Mouse (Mus musculus) left cerebral cortex, postnatal 4 days (tissue): Measurements from ENCODE around the gene Xpa. TPM values are rescaled to one million over a fixed set of nuclear protein-coding genes. Genes with fewer than 3 reads are reported as not detected.
"Not testable (repeated sequence)": the region's sequence is repeated elsewhere in the genome, so short reads cannot be mapped to it uniquely, and the experiment has no call there.

Experiments used
- DNase-seq: peaks from one replicate; pipeline ENCODE4 v3.0.0-alpha.2; 2022
- intact Hi-C: fragments of 180-260 bp; cut with DNase I; formaldehyde crosslinking; loops from one replicate; pipeline ENCODE4 v1.15.1; 2025
- total RNA-seq, 2 experiments: library from RNA; stranded (reverse); gene quantifications; 2 replicates each; pipeline ENCODE4 v1.2.3; 2021

Xpa gene
- 10 to 100 TPM; 19.3 to 23.6 TPM for total RNA-seq

DNA sequence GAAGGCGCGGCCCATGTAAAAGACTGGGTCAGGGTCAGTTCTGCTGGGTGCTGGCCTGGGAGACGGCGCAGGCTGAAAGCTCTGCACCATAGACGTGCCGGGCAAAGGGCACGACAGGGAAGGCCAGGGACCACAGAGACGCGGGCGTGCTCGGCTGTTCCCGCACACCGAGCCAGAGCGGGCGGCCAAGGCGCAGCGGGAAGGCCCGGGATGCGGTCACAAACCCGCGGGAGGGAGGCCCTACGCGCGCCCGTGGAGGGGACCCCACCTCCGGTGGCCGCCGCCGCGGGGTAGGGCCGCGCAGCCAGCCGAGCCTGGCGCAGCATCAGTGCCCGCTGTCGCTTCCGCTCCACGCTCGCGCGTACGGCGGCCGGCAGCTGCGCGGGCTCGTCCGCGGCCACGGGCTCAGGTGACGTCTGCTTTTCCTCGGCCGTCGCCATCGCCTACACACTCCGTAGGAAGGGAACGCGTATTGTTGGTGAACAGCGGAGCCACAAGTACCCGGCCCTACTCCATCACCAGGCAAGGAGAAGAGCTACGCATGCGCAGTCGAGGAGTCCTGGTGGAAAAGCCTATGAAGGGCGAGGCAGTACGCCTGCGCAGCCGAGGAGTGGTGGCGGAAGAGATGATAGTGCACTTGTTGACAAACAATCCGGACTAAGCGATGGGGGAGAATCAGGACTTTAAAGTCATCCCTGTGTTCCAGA lies at the start of gene Xpa:
Gene Xpa, minus strand, starts transcription at position 531 of the 707 bp plus-strand sequence.
- DNase-seq: peak; percentile 98
- intact Hi-C loops: no loop called here

GRCm38 (mm10) chr4:46235871-46236270 lies 39.8 kb upstream of the Xpa start:
- intact Hi-C loops: no loop called here
- DNase-seq: peak; percentile 8

DNA sequence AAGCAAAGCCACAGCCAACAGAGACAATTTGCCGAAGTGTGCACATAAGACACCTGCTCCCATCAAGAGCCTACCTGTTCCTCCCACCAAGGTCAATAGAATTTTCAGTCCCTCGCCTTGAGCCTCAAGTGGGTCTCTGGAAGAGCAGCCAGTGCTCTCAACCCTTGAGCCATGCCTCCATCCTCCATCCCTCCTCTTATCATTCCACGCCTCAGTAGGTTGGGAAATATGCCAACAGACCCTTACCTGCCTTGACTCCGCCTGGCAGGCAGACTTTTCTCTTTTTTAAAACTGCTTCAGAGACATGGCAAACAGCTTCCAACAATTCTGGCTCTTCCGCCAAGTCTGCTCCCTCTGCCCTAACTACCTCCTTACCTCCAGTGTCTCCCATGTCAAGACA lies 38.6 kb upstream of the Xpa start:
- intact Hi-C loops: no loop called here
- no peak for DNase-seq

DNA sequence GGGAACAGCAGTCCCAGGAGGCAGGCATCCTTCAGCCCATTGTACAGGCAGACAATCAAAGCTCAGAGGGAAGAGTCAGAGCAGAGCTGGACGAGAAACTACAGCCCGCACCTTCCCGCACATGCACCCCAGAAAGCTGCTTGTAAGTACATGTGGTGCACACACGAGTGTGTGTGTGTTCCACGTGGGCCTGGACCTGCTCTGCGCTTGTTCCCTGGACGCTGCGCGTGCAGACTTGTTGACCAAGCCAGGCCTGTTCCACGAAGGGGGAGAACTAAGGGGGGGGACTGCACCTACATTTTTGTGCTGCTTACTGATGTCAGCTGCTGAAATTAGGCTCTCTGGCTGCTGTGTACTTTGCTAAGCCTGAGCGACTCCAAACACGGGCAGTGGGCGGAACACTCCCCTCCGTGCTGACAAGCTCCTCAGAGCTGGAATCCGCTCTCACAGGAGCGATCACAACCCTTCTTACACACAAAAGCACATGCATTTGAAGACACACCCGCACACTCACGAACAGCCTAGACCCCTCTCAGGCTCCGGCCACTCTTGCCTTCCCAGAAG lies 30.9 kb upstream of the Xpa start:
- intact Hi-C loops: no loop called here
- no peak for DNase-seq

GRCm38 (mm10) chr4:46221090-46221489 lies 25.0 kb upstream of the Xpa start:
- intact Hi-C loops: no loop called here
- no peak for DNase-seq

GRCm38 (mm10) chr4:46202562-46203126 lies 6.5 kb upstream of the Xpa start:
- DNase-seq: peak; percentile 34
- intact Hi-C loops: loop anchor here (10.0 kb wide), 3 partner anchors 102 to 262 kb away; partner anchors contain the start of gene Foxe1

DNA sequence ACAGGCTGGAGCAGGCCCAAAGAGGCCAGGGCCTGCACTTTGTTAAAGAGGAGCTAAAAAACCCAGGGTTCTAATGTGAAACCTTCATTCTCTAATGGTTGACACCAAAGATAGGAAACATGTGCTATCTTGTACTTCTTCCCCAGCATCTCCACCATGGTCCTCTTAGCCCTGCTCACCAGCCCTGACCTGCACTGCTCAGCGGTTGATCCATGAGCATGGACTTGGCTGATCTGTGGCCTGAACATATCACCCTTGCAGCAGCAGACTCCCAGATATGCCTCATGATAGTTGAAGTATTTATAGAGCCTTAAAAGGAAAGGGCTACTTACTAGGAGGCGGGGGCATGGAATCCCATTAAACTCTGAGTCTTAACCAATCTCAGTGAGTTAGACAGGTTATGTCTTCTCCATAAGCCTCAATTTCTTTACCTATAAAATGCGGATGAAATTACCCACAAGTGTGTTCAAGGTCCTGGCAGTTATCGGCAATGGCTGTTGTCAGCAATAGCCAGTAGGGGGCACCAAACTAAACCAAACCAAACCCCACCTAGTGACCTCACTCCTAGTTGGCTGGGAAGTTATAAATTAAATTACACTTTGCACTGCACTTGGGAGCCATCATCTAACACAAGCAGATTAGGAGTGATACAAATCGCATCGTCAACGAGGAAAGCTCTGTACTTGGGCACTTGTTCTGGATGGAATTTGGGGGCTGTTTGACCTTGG lies 5.9 kb upstream of the Xpa start:
- intact Hi-C loops: loop anchor here (10.0 kb wide), 3 partner anchors 103 to 263 kb away; partner anchors contain the start of gene Foxe1
- DNase-seq: peak; percentile 67

- no peak for DNase-seq
- intact Hi-C loops: no loop called here
These were observed 2.0 kb upstream of the Xpa start for GRCm38 (mm10) chr4:46198064-46198463.

GRCm38 (mm10) chr4:46196513-46196912 lies 402 bp upstream of the Xpa start:
- peak; percentile 41 for DNase-seq
- intact Hi-C loops: no loop called here

DNA sequence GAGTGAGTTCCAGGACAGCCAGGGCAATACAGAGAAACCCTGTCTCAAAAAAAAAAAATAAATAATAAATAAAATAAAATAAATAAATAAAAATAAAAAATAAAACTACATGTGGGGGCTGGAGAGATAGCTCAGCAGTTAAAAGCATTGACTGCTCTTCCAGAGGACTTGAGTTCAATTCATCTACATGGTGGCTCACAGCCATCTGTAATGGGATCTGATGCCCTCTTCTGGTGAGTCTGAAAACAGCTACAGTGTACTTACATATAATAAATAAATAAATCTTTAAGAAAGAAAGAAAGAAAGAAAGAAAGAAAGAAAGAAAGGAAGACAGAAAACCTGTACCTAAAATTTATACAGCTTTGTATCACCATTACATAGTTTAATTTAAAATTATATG lies 4.1 kb downstream of the Xpa start:
- DNase-seq, intact Hi-C loops: not testable (repeated sequence)

DNA sequence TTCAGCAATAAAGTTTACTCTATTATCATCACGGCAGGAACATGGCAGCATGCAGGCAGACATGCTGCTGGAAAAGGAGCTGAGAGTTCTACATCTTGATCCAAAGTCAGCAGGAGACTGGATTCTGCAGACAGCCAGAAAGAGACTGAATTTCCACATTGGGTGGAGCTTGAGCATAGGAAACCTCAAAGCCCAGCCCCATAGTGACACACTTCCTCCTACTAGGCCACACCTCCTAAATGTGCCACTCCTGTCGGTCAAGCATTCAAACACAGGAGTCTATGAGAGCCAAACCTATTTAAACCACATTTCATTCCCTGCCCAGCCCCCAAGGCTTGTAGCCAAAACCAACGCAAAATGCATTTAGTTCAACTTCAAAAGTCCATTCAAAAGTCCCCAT lies 9.6 kb downstream of the Xpa start:
- intact Hi-C loops: no loop called here
- DNase-seq: no peak

GRCm38 (mm10) chr4:46185890-46186289 lies 10.2 kb downstream of the Xpa start:
- intact Hi-C loops: no loop called here
- DNase-seq: no peak

DNA sequence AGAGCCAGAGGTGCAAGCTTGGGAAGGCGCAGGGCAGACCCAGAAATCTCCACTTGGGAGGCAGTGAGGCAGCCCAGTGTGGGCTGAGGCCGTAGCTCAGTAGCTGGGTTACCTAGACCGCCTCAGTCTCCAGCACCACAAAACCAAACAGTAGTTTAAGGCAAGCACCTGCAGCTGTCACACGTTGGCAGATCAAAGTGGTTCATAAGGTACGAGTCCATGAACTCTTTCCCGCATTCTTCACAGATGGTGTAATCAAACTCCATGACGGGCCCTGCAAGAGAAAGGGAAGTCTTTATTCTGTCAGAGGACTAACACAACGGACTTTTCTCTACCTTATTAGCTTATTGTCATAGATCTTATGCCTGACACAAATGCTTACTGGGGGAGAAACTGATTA lies 10.7 kb downstream of the Xpa start:
- no peak for DNase-seq
- intact Hi-C loops: no loop called here

DNA sequence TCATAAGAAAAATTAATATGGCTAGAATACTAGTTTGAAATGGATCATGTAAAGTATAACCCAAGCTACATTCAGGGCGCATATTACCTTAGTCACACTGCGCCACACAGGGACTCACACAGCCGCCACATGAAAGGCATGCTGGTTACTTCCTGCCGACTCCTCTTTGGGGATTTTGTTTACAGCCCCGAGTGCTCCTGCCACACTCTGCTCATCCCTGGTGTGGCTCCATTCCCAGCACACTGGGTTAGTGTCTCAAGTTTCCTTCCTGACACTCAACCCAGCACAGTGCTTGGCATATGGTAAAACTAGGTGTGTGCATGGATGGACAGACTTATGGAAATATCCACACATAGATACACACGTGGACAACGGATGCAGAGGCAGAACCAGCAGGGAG lies 13.9 kb downstream of the Xpa start:
- intact Hi-C loops: no loop called here
- DNase-seq: no peak

- intact Hi-C loops: no loop called here
- DNase-seq: no peak
These were observed 14.9 kb downstream of the Xpa start for GRCm38 (mm10) chr4:46181168-46181567.

GRCm38 (mm10) chr4:46177496-46177895 lies 18.6 kb downstream of the Xpa start:
- no peak for DNase-seq
- intact Hi-C loops: no loop called here

- intact Hi-C loops: no loop called here
- DNase-seq: no peak
These were observed 19.1 kb downstream of the Xpa start for GRCm38 (mm10) chr4:46177018-46177417.

- DNase-seq: no peak
- intact Hi-C loops: no loop called here
These were observed 19.8 kb downstream of the Xpa start for GRCm38 (mm10) chr4:46176313-46176712.

DNA sequence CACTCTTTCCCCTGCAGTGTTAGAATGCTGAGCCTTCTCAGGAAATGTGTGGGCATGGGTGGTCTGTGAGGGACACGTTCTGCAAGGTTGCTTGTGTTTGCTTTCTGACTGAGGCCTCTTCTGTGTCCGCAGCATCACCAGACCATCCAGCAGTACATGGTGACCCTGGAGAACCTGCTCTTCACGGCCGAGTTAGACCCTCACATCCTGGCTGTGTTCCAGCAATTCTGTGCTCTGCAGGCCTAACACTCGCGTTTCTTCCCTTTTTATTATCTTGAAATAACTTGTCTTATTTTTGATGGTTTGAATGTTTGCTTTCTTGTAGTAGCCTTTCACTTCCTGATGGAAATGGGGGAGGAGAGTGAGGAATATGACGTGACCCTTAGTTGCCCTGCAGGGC lies 24.4 kb downstream of the Xpa start:
- no peak for DNase-seq
- intact Hi-C loops: no loop called here

- intact Hi-C loops: no loop called here
- no peak for DNase-seq
These were observed 30.3 kb downstream of the Xpa start for GRCm38 (mm10) chr4:46165831-46166230.

DNA sequence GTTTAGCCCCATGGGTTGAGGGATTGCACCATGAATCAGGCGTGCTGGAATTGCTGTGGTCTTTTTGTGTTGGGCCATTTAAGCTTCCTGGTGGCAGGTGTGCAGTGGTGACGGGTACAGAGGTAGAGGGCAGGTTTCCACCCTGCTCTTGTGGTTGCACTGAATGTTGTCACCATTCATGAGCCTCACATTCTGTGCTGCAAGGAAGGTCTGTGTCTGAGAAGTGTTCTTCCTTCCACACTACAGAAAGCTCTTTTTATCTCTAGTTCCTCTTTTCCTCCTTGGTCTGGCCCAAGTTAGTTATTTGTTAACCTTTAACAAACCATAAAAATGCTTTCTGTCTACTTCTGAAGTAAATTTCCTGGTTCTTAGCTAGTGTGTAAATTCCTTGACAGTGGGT lies 32.1 kb downstream of the Xpa start:
- DNase-seq: no peak
- intact Hi-C loops: no loop called here
